Mouse (Mus musculus) C2C12 (cell line): ENCODE measurements around the gene Pa2g4. TPM values are rescaled to one million over a fixed set of nuclear protein-coding genes. Genes with fewer than 3 reads are reported as not detected.

Source experiments
- H3K27me3 ChIP-seq: one replicate; pipeline ENCODE4 v1.6.1; 2011; ENCODE audit not compliant: control insufficient read depth, insufficient read depth, insufficient read length
- H3K36me3 ChIP-seq: one replicate; pipeline ENCODE4 v1.6.1; 2011; ENCODE audit not compliant: control insufficient read depth, insufficient read depth
- H3K4me3 ChIP-seq: one replicate; pipeline ENCODE4 v1.5.1; 2011; ENCODE audit warnings: mild to moderate bottlenecking, control low read depth; ENCODE audit not compliant: poor library complexity, insufficient read depth, severe bottlenecking
- H3K79me2 ChIP-seq: one replicate; pipeline ENCODE4 v1.6.1; 2011; ENCODE audit not compliant: control insufficient read depth, insufficient read depth
- H3K79me3 ChIP-seq: one replicate; pipeline ENCODE4 v1.6.1; 2011; ENCODE audit warnings: low read depth, control low read depth
- H3ac ChIP-seq: one replicate; pipeline ENCODE3; 2011; ENCODE audit warnings: low read depth; ENCODE audit not compliant: control insufficient read depth, insufficient read length
- CEBPB ChIP-seq: IDR thresholded peaks from one replicate; pipeline ENCODE4 v1.6.1; 2011; ENCODE audit warnings: low read depth, mild to moderate bottlenecking, control low read depth, moderate library complexity
- CTCF ChIP-seq: IDR thresholded peaks from one replicate; pipeline ENCODE4 v1.5.1; 2011; ENCODE audit not compliant: control insufficient read depth, insufficient read depth, insufficient read length
- FOSL1 ChIP-seq: IDR thresholded peaks from one replicate; pipeline ENCODE4 v1.8.0; 2011; ENCODE audit warnings: mild to moderate bottlenecking, low read length; ENCODE audit not compliant: poor library complexity, insufficient read depth, severe bottlenecking
- MAX ChIP-seq: IDR thresholded peaks from one replicate; pipeline ENCODE4 v1.6.1; 2011; ENCODE audit warnings: mild to moderate bottlenecking, control low read depth
- MYOD1 ChIP-seq: IDR thresholded peaks from one replicate; pipeline ENCODE4 v1.6.1; 2011; ENCODE audit warnings: low read depth; ENCODE audit not compliant: control insufficient read depth, insufficient read length
- MYOG ChIP-seq: IDR thresholded peaks from one replicate; pipeline ENCODE4 v1.6.1; 2011; ENCODE audit not compliant: control insufficient read depth, insufficient read length; ENCODE audit errors: extremely low read depth
- USF1 ChIP-seq: IDR thresholded peaks from one replicate; pipeline ENCODE4 v1.6.1; 2011; ENCODE audit warnings: low read depth, mild to moderate bottlenecking, control low read depth, moderate library complexity
- polyA plus RNA-seq: library from polyadenylated mRNA; unstranded; fragments of >200 nt; fragmentation: generic; extraction: Trizol; gene quantifications from one replicate; pipeline ENCODE4 v1.2.1, GENCODE M21; 2012; ENCODE audit warnings: missing spikeins

Pa2g4 gene
- polyA plus RNA-seq, 1 experiment, result 232 TPM

DNA sequence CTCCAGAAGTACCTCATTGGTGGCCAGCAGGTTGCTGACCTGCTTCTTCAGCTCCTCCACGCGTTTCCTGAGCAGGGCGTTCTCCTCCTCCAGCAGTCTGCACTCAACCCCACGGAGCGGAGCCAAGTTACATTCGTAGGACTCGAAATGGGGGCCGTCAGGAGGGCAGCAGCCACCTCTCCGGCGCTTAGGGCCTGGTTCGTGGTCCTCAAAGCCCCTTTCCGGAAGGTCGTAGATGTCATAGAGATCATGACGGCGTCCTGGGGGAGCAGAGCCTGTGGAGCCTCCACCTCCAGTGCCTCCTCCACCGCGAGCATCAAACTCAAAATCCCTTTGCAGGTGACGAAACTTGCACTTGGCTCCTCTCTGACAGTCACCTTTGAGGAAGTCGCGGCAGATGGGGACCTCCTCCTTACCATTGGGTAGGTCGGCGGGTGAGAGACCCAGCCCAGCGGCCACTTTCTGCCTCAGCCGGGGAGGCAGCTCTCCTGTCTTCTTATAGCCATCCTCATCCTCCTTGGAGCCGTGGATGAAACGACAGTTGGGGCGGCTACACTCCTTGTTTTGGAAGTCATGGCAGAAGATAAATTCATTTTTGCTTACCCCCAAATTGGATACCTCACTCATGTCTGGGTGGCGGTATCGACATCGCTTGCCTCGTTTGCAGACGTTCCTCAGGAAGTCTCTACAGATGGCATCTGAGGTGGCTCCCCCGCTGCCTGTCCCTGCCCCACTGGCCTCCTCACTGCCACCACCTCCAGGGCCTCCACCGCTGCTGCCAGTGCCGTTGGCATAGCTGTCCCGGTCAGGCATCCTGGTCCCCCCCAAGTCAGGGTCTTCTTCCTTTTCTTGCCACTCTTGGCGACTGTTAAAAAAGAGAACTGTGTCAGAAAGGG is 20.9 kb downstream of the Pa2g4 start:
- TF ChIP-seq FOSL1 (no peak), CEBPB (no peak), MYOG (no peak), MYOD1 (no peak), CTCF (no peak), USF1 (no peak), MAX (no peak)
- Histone ChIP-seq H3K36me3 (peaks cover 39% of the 10 kb centered on the region), H3K79me2 (peaks cover 50% of the 10 kb centered on the region), H3ac (no peak overlapping the region), H3K27me3 (no peaks in the 10 kb centered on the region), H3K79me3 (peaks cover 17% of the 10 kb centered on the region), H3K4me3 (no peak overlapping the region)

DNA sequence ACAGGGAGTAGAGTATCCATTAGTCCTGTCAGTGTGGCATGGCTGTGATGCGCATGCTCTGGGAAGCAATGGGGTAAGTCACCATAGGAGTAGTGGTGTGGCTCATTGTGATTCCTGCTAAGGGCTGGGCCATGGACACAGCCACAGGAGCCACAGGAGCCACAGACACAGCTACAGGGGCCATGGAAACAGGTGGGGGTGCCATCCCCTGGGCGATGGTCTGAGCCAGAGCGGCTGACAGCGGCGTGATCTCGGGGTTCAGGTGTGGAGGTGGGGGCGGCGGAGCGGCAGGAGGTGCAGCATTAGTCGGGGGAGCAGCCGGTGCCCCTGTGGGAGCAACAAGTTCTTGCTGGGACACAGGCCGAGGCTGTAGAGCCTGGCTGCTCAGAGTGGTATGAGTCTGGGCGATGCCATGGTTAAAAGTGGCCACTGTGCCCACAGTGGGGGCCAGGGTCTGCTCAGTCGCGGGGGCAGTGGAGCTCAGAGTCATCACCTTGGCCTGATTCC is 21.6 kb downstream of the Pa2g4 start:
- no peak overlapping the region for H3K4me3 ChIP-seq
- no peaks in the 10 kb centered on the region for H3K27me3 ChIP-seq
- peaks cover 17% of the 10 kb centered on the region for H3K79me3 ChIP-seq
- TF ChIP-seq MYOG (no peak), MYOD1 (no peak), FOSL1 (no peak), MAX (no peak), USF1 (no peak), CEBPB (no peak), CTCF (no peak)
- peaks cover 39% of the 10 kb centered on the region for H3K36me3 ChIP-seq
- no peak overlapping the region for H3ac ChIP-seq
- H3K79me2 ChIP-seq, result peaks cover 50% of the 10 kb centered on the region

DNA sequence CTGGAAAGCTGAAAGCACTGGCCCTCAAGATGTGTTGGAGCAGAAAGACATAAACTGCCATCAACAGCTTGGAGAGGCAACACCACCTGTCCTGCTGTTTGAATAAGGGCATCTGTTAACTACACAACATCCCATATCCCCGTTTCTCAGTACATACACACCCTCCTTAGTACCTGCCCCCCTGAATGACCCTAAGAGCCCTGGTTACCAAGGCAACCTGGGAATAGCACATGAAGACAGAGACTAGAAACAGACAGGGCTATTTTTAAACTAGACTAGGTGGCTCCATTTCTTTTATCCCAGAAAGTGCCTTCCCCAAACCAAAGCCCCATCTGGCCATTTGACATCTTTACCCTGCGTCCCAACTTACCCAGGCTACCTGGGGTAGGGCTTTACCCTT is 22.7 kb downstream of the Pa2g4 start:
- H3K27me3 ChIP-seq, result no peaks in the 10 kb centered on the region
- no peak overlapping the region for H3ac ChIP-seq
- H3K4me3 ChIP-seq, result no peak overlapping the region
- H3K79me2 ChIP-seq, result peaks cover 41% of the 10 kb centered on the region
- peaks cover 10% of the 10 kb centered on the region for H3K79me3 ChIP-seq
- H3K36me3 ChIP-seq, result peaks cover 34% of the 10 kb centered on the region
- TF ChIP-seq FOSL1 (no peak), MAX (no peak), USF1 (no peak), MYOG (no peak), CTCF (no peak), CEBPB (no peak), MYOD1 (no peak)

DNA sequence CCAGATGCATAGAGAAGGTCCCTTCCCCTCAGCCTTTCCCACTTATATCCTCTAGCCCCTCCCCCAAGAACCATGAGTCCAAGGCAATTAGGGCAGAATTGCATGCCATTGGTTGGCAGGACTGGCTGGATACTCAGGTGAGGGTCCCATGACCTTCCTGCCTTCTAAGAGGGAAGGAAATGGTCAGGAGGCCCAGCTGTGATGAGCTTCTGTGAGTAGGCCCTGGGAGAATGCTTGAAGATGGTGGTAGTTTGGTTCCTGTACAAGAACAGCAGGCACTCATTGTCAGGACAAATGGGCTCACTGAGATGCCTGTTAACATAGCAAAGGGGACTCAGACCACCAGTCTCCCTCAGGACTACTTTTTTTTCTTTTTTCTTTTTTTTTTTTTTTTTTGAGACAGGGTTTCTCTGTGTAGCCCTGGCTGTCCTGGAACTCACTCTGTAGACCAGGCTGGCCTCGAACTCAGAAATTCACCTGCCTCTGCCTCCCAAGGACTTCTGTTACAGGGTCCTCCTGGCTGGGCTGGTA is 27.4 kb downstream of the Pa2g4 start:
- H3ac ChIP-seq, result no peak overlapping the region
- H3K27me3 ChIP-seq, result no peaks in the 10 kb centered on the region
- TF ChIP-seq CEBPB, result no peak
- no peak for TF ChIP-seq MYOG
- no peak for TF ChIP-seq MYOD1
- no peak for TF ChIP-seq USF1
- TF ChIP-seq CTCF, result no peak
- TF ChIP-seq FOSL1, result no peak
- no peak for TF ChIP-seq MAX
- peaks cover under 1% of the 10 kb centered on the region for H3K79me3 ChIP-seq
- H3K36me3 ChIP-seq, result peaks cover 6% of the 10 kb centered on the region
- H3K4me3 ChIP-seq, result no peak overlapping the region
- H3K79me2 ChIP-seq, result no peaks in the 10 kb centered on the region

DNA sequence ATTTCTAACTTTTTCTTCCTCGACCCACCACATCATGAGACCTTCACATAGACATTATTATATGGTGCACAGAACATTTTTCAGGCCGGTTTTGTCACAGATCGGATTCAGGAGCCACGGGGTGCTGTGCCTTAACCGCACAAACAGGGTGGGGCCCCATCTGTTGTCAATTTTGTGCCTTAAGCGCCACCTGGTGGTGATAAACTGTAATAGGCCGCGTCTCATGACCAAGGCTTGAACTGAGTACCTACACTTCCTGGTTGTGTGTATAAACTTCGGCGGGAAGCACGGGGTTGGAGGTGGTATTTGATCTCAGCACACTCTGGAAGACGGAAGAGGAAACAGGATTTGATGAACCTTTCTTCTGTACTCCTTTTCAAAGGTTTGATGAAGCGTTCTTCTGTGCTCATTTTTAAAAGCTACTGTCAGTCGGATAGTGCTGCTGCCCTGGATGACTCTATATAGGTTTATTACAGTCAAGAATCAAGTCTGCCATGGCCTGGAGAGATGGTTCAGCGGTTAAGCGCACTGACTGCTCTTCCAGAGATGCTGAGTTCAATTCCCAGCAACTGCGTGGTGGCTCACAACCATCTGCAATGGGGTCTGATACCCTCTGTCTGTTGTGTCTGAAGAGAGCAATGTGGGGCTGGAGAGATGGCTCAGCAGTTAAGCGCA is 29.4 kb downstream of the Pa2g4 start:
- Histone ChIP-seq H3K27me3 (no peaks in the 10 kb centered on the region), H3K4me3 (no peak overlapping the region), H3K36me3 (no peaks in the 10 kb centered on the region), H3ac (peak overlapping the region; percentile 48), H3K79me3 (no peaks in the 10 kb centered on the region), H3K79me2 (no peaks in the 10 kb centered on the region)
- TF ChIP-seq MAX, result peak; percentile 91
- TF ChIP-seq USF1, result peak; percentile 38
- TF ChIP-seq CTCF, result peak; percentile 76
- no peak for TF ChIP-seq FOSL1
